Mouse (Mus musculus): ENCODE measurements around the gene Pik3r3.

GRCm38 (mm10) chr4:116322127-116322526 lies 100.7 kb downstream of the Pik3r3 start:
- TF ChIP-seq MYOD1 (IDR thresholded peaks at IDR 0.05; ENCODE audit: control insufficient read depth in 1 of 3, insufficient read length in 2 of 3, low read depth in 2 of 3) (no peak), POLR2A (IDR thresholded peaks at IDR 0.05; ENCODE audit: insufficient read length, low read depth) (no peak)
